24 mouse cellular contexts compared by ENCODE assay signal in the genomic region with DNA sequence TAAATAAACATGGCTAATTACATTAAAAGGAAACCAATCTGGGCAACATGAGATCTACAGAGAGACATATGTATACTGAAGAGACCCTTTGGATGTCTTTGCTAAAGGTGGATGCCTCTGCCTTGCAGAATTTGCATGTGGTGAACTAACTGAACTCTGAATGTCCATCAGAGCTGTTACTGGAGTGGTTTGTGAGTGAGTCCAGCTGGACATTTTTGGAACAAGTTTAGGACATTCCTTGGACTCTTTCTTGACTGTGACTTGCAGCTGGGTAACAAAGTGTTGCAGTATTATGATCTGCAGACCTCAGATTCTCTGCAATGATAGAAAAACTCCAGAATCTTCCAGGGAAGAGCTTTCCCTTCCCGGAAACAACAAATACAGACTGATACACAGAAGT. TPM values are rescaled to one million over a fixed set of nuclear protein-coding genes. Genes with fewer than 3 reads are reported as not detected.
DNase-seq lines count a peak whose midpoint lies in the region; ATAC-seq lines count a peak whose summit lies in the region.
"Had no signal": no experiment of that assay in that cellular context is flagged by ENCODE, and none has a peak within 500 bp of the region (broad histone marks: within the 10 kb centered on the region; RNA-seq: fewer than 3 reads in every experiment).

No protein-coding gene starts in this region.

- H3K4me2 ChIP-seq in heart, embryonic 12.5 days: no peak overlapping the region
- no peak overlapping the region for H3K4me2 ChIP-seq in kidney, embryonic 16.5 days (replicated peaks; ENCODE audit: low read depth, low read length)
- no peak overlapping the region for H3K4me2 ChIP-seq in lung, embryonic 15.5 days
- H3K4me2 ChIP-seq in midbrain, embryonic 15.5 days: no peak overlapping the region
- H3K4me2 ChIP-seq: limb, embryonic 15.5 days; liver, embryonic 15.5 days; neural tube, embryonic 15.5 days; stomach, embryonic 15.5 days had no signal

- no peaks in the 10 kb centered on the region for H3K36me3 ChIP-seq in heart, embryonic 12.5 days
- no peaks in the 10 kb centered on the region for H3K36me3 ChIP-seq in kidney, embryonic 16.5 days (ENCODE audit: insufficient read depth, low read length)
- no peaks in the 10 kb centered on the region for H3K36me3 ChIP-seq in lung, embryonic 15.5 days
- no peaks in the 10 kb centered on the region for H3K36me3 ChIP-seq in midbrain, embryonic 15.5 days (replicated peaks)
- H3K36me3 ChIP-seq: forebrain, embryonic 10.5 days; limb, embryonic 15.5 days; liver, embryonic 15.5 days; midbrain, embryonic 10.5 days; neural tube, embryonic 15.5 days; stomach, embryonic 15.5 days had no signal

- no peak overlapping the region for H3K9ac ChIP-seq in heart, embryonic 12.5 days
- H3K9ac ChIP-seq in kidney, embryonic 16.5 days (replicated peaks; ENCODE audit: low read length): no peak overlapping the region
- H3K9ac ChIP-seq in lung, embryonic 15.5 days: no peak overlapping the region
- no peak overlapping the region for H3K9ac ChIP-seq in midbrain, embryonic 15.5 days
- H3K9ac ChIP-seq: forebrain, postnatal 0 days; limb, embryonic 15.5 days; liver, embryonic 15.5 days; neural tube, embryonic 15.5 days; stomach, embryonic 15.5 days had no signal

- WGBS in heart, embryonic 12.5 days: 67% methylated on average over 1 of the region's 1 CpGs
- 80% methylated on average over 1 of the region's 1 CpGs for WGBS in kidney, embryonic 16.5 days
- WGBS in lung, embryonic 15.5 days: 47% methylated on average over 1 of the region's 1 CpGs
- 93% methylated on average over 1 of the region's 1 CpGs for WGBS in midbrain, embryonic 15.5 days

- no peak overlapping the region for H3K27ac ChIP-seq in heart, embryonic 12.5 days (ENCODE audit: poor library complexity, severe bottlenecking)
- H3K27ac ChIP-seq in kidney, embryonic 16.5 days (ENCODE audit: low read length): no peak overlapping the region
- H3K27ac ChIP-seq in lung, embryonic 15.5 days: peak overlapping the region; percentile 47
- H3K27ac ChIP-seq in midbrain, embryonic 15.5 days: no peak overlapping the region
- H3K27ac ChIP-seq: forebrain, embryonic 10.5 days; limb, embryonic 15.5 days; liver, embryonic 15.5 days; midbrain, embryonic 10.5 days; neural tube, embryonic 15.5 days; stomach, embryonic 15.5 days had no signal

- H3K9me3 ChIP-seq in heart, embryonic 12.5 days (replicated peaks): no peaks in the 10 kb centered on the region
- no peaks in the 10 kb centered on the region for H3K9me3 ChIP-seq in kidney, embryonic 16.5 days (ENCODE audit: low read length)
- no peaks in the 10 kb centered on the region for H3K9me3 ChIP-seq in lung, embryonic 15.5 days
- H3K9me3 ChIP-seq in midbrain, embryonic 15.5 days: no peaks in the 10 kb centered on the region
- H3K9me3 ChIP-seq: forebrain, embryonic 10.5 days; limb, embryonic 15.5 days; liver, embryonic 15.5 days; midbrain, embryonic 10.5 days; neural tube, embryonic 15.5 days; stomach, embryonic 15.5 days had no signal

- ATAC-seq in heart, embryonic 12.5 days (ENCODE audit: insufficient number of reproducible peaks, low FRiP score): no peak
- ATAC-seq in kidney, embryonic 16.5 days (ENCODE audit: low FRiP score, low TSS enrichment): no peak
- ATAC-seq in lung, embryonic 15.5 days (ENCODE audit: borderline replicate concordance, extremely low read depth, low FRiP score, low TSS enrichment): peak; percentile 84; the same call in 1 of the 2 replicates
- no peak for ATAC-seq in midbrain, embryonic 15.5 days (replicated peaks)
- ATAC-seq: forebrain, postnatal 0 days; intestine, postnatal 0 days; Patski had no signal

- DNase-seq in heart, adult 8-10 months (ENCODE audit: low spot score): peak; percentile 31
- peak; percentile 9 for DNase-seq in kidney, postnatal 10 days
- DNase-seq in lung, postnatal 25 days (ENCODE audit: low spot score): peak; percentile 44
- no peak for DNase-seq in thymus, postnatal 4 days
- DNase-seq: adrenal gland, adult 8-10 months; cerebellum, adult 11-12 months; cerebellum, postnatal 10 days; forebrain, postnatal 0 days; left cerebral cortex, postnatal 4 days; right cerebral cortex, adult 18-20 months; right cerebral cortex, postnatal 4 days; thymus, postnatal 36 days had no signal

- no peaks in the 10 kb centered on the region for H3K27me3 ChIP-seq in heart, embryonic 12.5 days (replicated peaks)
- H3K27me3 ChIP-seq in kidney, embryonic 16.5 days (ENCODE audit: insufficient read depth, low read length): peaks cover 8% of the 10 kb centered on the region; the same call in 1 of the 2 replicates
- H3K27me3 ChIP-seq in lung, embryonic 15.5 days: peaks cover 5% of the 10 kb centered on the region
- no peaks in the 10 kb centered on the region; the same call in 1 of the 2 replicates for H3K27me3 ChIP-seq in midbrain, embryonic 15.5 days (replicated peaks)
- H3K27me3 ChIP-seq: limb, embryonic 15.5 days; liver, embryonic 15.5 days; stomach, embryonic 15.5 days had no signal

- no peak overlapping the region for H3K4me3 ChIP-seq in heart, embryonic 12.5 days
- H3K4me3 ChIP-seq in kidney, embryonic 16.5 days (ENCODE audit: low read length): no peak overlapping the region
- H3K4me3 ChIP-seq in lung, embryonic 15.5 days: no peak overlapping the region
- H3K4me3 ChIP-seq in midbrain, embryonic 15.5 days: no peak overlapping the region
- H3K4me3 ChIP-seq: forebrain, embryonic 10.5 days; limb, embryonic 15.5 days; liver, embryonic 15.5 days; midbrain, embryonic 10.5 days; neural tube, embryonic 15.5 days; stomach, embryonic 15.5 days had no signal

- H3K4me1 ChIP-seq in heart, embryonic 12.5 days (replicated peaks): no peaks in the 10 kb centered on the region
- H3K4me1 ChIP-seq in kidney, embryonic 16.5 days (ENCODE audit: insufficient read depth, low read length): no peaks in the 10 kb centered on the region
- no peaks in the 10 kb centered on the region for H3K4me1 ChIP-seq in lung, embryonic 15.5 days
- no peaks in the 10 kb centered on the region for H3K4me1 ChIP-seq in midbrain, embryonic 15.5 days
- H3K4me1 ChIP-seq: forebrain, embryonic 10.5 days; limb, embryonic 15.5 days; liver, embryonic 15.5 days; midbrain, embryonic 10.5 days; neural tube, embryonic 15.5 days; stomach, embryonic 15.5 days had no signal

RNA-seq across cellular contexts. Expression of a gene that starts 41.1 kb away (rescaled TPM):
- total RNA-seq in heart, adult 8-10 months (2022): 10 to 100 TPM; 10.5 to 11.3 (median 10.5) TPM
- polyA plus RNA-seq in heart, embryonic 12.5 days (2016; fragmentation: Nextera tagmentation; extraction: Ambion mirVana): 5.0 and 5.5 TPM in 2 replicates
- 23.1 and 24.8 TPM in 2 replicates for polyA plus RNA-seq in kidney, embryonic 16.5 days (2015; fragmentation: Nextera tagmentation; extraction: Ambion mirVana)
- 44.7 and 46.9 TPM in 2 replicates for polyA plus RNA-seq in lung, embryonic 15.5 days (2015; fragmentation: Nextera tagmentation; extraction: Ambion mirVana)
- polyA plus RNA-seq in midbrain, embryonic 15.5 days (2015; fragmentation: Nextera tagmentation; extraction: Ambion mirVana): 240 and 247 TPM in 2 replicates
